Mouse (Mus musculus) C2C12 (cell line): ENCODE results near the gene Spen. TPM values are rescaled to one million over a fixed set of nuclear protein-coding genes. Genes with fewer than 3 reads are reported as not detected.
"Not testable (repeated sequence)": the region's sequence is repeated elsewhere in the genome, so short reads cannot be mapped to it uniquely, and the experiment has no call there.

Source experiments
- H3K27me3 ChIP-seq: one replicate; pipeline ENCODE4 v1.6.1; 2011; ENCODE audit not compliant: control insufficient read depth, insufficient read depth, insufficient read length
- H3K36me3 ChIP-seq: one replicate; pipeline ENCODE4 v1.6.1; 2011; ENCODE audit not compliant: control insufficient read depth, insufficient read depth
- H3K4me3 ChIP-seq: one replicate; pipeline ENCODE4 v1.5.1; 2011; ENCODE audit warnings: mild to moderate bottlenecking, control low read depth; ENCODE audit not compliant: poor library complexity, insufficient read depth, severe bottlenecking
- H3K79me2 ChIP-seq: one replicate; pipeline ENCODE4 v1.6.1; 2011; ENCODE audit not compliant: control insufficient read depth, insufficient read depth
- H3K79me3 ChIP-seq: one replicate; pipeline ENCODE4 v1.6.1; 2011; ENCODE audit warnings: low read depth, control low read depth
- H3ac ChIP-seq: one replicate; pipeline ENCODE3; 2011; ENCODE audit warnings: low read depth; ENCODE audit not compliant: control insufficient read depth, insufficient read length
- CEBPB ChIP-seq: IDR thresholded peaks from one replicate; pipeline ENCODE4 v1.6.1; 2011; ENCODE audit warnings: low read depth, mild to moderate bottlenecking, control low read depth, moderate library complexity
- CTCF ChIP-seq: IDR thresholded peaks from one replicate; pipeline ENCODE4 v1.5.1; 2011; ENCODE audit not compliant: control insufficient read depth, insufficient read depth, insufficient read length
- FOSL1 ChIP-seq: IDR thresholded peaks from one replicate; pipeline ENCODE4 v1.8.0; 2011; ENCODE audit warnings: mild to moderate bottlenecking, low read length; ENCODE audit not compliant: poor library complexity, insufficient read depth, severe bottlenecking
- MAX ChIP-seq: IDR thresholded peaks from one replicate; pipeline ENCODE4 v1.6.1; 2011; ENCODE audit warnings: mild to moderate bottlenecking, control low read depth
- MYOD1 ChIP-seq: IDR thresholded peaks from one replicate; pipeline ENCODE4 v1.6.1; 2011; ENCODE audit warnings: low read depth; ENCODE audit not compliant: control insufficient read depth, insufficient read length
- MYOG ChIP-seq: IDR thresholded peaks from one replicate; pipeline ENCODE4 v1.6.1; 2011; ENCODE audit not compliant: control insufficient read depth, insufficient read length; ENCODE audit errors: extremely low read depth
- USF1 ChIP-seq: IDR thresholded peaks from one replicate; pipeline ENCODE4 v1.6.1; 2011; ENCODE audit warnings: low read depth, mild to moderate bottlenecking, control low read depth, moderate library complexity
- polyA plus RNA-seq: library from polyadenylated mRNA; unstranded; fragments of >200 nt; fragmentation: generic; extraction: Trizol; gene quantifications from one replicate; pipeline ENCODE4 v1.2.1, GENCODE M21; 2012; ENCODE audit warnings: missing spikeins

The Spen gene
- polyA plus RNA-seq, 1 experiment = 12.1 TPM

DNA sequence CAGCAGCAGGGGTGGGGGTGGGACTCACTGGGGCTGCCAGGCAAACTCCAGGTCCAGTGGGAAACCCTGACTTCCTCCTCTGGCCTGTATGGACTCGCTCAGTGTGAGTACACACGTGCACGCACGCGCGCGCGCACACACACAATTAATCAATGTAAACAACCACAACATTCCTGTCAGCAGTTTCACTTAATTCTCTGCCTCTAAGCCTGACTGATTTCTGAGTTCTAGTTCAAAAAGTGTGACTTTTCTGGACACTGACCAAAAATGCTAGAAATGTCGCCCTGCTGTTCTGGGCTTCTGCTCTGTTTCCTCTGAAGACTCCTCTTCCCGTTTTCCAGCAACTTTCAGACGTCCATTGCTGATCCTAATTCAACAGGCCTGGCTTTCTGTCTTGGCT, 23.9 kb upstream of the Spen start:
- H3ac ChIP-seq = no peak overlapping the region
- no peak overlapping the region for H3K4me3 ChIP-seq
- H3K36me3 ChIP-seq = no peaks in the 10 kb centered on the region
- no peaks in the 10 kb centered on the region for H3K79me2 ChIP-seq
- no peaks in the 10 kb centered on the region for H3K79me3 ChIP-seq
- TF ChIP-seq CTCF (no peak), CEBPB (no peak), MYOD1 (no peak), MYOG (no peak), MAX (no peak), FOSL1 (no peak), USF1 (no peak)
- H3K27me3 ChIP-seq = no peaks in the 10 kb centered on the region

DNA sequence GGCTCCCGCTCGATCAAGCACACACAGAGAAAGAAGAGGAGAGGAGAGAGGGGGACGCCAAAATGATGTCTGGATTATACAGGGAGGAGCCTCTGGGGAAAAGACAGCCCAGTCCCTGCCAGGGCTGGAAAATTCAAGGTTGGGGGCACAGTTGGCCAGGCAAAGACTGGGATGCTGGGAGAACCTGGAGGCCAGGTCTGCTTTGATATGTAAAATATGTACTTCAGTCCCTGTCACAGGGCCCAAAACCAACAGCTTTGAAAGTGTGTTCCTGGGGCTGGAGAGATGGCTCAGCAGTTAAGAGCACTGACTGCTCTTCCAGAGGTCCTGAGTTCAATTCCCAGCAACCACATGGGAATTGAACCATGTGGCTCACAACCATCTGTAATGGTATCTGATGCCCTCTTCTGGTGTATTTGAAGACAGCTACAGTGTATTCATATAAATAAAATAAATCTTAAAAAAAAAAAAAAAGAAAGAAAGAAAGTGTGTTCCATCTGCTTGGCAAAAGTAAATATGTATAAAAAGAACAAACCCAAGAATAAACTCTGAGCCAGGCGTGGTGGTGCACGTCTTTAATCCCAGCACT, 23.0 kb upstream of the Spen start:
- H3K27me3 ChIP-seq, H3ac ChIP-seq, H3K79me2 ChIP-seq, H3K79me3 ChIP-seq, H3K4me3 ChIP-seq, H3K36me3 ChIP-seq: not testable (repeated sequence)

DNA sequence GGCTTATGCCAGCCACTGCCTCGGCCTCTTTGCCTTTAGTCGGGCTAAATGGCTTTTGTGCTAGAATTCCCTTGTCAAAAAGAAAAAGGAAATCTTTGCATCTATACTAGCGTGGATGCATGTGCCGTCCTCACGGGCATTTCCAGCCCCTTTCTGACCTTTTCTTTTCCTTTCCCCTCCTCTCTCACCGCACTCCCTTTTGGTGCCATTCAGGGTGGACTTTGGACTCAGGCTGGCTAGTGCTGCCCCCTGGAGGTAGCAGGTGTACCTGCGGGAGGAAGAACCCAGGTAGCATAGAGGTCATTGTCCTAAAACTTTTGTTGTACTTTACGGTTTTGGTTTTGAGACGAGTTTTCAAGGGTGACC, 21.5 kb upstream of the Spen start:
- Histone ChIP-seq H3ac (peak overlapping the region; percentile 64), H3K4me3 (peak overlapping the region; percentile 25), H3K36me3 (no peaks in the 10 kb centered on the region), H3K79me3 (no peaks in the 10 kb centered on the region), H3K27me3 (no peaks in the 10 kb centered on the region), H3K79me2 (no peaks in the 10 kb centered on the region)
- TF ChIP-seq CTCF (no peak), MAX (no peak), CEBPB (no peak), USF1 (no peak), MYOG (no peak), FOSL1 (no peak), MYOD1 (no peak)

DNA sequence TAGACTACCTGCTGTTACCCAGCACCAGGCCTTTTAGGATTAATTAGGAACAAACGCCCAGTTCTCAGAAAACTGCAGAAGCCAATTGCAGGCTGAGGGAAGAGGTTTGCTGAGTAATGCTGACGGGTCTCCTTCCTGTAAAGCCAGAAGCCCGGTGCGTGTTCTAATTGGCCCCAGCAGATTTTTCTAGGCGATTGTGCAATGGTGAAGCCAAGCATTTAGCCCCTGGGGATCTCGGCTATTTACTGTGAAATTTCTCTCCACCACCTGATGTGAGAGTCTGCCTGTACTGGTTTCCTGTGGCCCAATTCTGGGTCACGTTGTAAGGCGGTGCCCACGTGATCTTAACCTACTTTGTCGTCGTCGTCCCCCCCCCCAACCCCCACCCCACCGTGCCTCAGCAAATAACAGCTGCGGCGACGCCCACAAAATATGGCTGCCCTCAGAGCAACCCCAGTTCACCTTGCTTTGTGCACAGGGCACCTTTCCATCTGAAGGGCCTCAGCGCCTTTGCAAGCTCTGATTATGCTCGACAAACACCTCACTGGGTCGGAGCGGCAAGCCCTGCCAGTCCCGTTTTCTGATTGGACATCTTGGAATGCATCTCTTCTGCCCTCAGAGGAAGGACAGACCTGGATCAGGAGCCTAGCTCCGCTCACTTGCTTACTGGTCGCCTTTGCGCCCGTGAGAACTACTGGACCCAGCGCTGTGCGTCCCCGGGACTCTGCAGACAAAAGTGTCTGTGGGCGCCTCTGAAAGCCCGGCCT, 20.9 kb upstream of the Spen start:
- peak; percentile 37 for TF ChIP-seq MYOD1
- TF ChIP-seq CEBPB = peak; percentile 100
- TF ChIP-seq USF1 = peak; percentile 90
- TF ChIP-seq MAX = no peak
- Histone ChIP-seq H3K79me2 (no peaks in the 10 kb centered on the region), H3K36me3 (no peaks in the 10 kb centered on the region), H3ac (peak overlapping the region; percentile 64), H3K27me3 (no peaks in the 10 kb centered on the region), H3K4me3 (peak overlapping the region; percentile 25), H3K79me3 (no peaks in the 10 kb centered on the region)

DNA sequence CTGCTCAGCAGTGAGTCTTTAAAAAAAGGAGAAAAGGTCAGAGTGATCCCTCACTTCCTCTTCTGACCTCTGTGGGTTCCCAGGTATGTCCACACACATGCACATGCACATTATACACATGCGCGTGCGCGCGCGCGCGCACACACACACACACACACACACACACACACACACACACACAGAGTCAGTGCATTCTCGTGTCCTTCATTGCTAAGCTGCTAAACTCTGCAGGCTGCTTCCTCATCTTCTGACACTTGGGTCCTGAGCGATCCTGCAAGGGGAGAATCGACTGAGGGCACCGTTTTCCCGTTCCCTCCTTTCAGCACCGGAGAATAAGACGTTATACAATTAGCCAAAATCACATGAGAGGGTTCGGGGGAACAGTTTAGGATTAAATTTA, 20.3 kb upstream of the Spen start:
- Histone ChIP-seq H3K27me3 (no peaks in the 10 kb centered on the region), H3K36me3 (no peaks in the 10 kb centered on the region), H3K79me3 (no peaks in the 10 kb centered on the region), H3K79me2 (no peaks in the 10 kb centered on the region), H3ac (peak overlapping the region; percentile 56), H3K4me3 (no peak overlapping the region)
- TF ChIP-seq CEBPB (no peak), FOSL1 (no peak), MYOG (no peak)

DNA sequence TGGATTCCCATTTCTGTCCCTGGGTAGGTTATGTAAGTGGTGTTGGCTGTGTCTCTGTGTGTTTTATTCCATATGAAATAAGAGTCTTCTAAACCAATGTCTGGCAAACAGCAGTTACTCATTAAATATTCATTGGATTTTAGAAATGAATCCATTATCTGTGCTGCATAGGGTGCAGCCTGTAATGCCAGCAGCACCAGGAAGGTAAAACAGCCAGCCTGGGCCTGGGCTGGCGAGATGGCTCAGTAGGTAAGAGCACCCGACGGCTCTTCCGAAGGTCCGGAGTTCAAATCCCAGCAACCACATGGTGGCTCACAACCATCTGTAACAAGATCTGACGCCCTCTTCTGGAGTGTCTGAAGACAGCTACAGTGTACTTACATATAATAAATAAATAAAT, 17.8 kb upstream of the Spen start:
- not testable (repeated sequence) for H3K4me3 ChIP-seq

DNA sequence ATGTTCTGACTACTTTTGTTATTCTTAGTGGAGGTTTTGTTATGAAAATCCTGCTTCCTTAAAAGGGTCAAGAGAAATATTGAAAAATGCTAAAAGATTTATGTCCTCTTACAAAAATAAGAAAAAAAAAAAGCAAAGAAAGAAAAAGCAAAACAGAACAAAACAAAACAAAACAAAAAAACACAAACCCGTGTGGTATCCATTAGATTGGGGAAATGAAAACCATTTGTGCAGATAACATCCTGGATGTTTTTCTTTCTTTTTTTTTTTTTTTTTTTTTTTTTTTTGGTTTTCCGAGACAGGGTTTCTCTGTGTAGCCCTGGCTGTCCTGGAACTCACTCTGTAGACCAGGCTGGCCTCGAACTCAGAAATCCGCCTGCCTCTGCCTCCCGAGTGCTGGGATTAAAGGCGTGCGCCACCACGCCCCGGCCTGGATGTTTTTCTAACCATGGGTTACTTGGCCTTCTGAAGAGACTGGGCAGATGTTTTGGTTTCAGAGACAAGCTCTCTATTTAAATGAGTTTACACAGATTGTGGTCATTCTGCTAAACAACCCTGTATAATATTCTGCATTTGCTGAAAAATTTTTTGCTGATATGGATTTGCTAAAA, 16.0 kb upstream of the Spen start:
- not testable (repeated sequence) for H3K27me3 ChIP-seq, H3K79me3 ChIP-seq, H3K79me2 ChIP-seq, H3K4me3 ChIP-seq, H3K36me3 ChIP-seq, H3ac ChIP-seq

More for the DNA sequence above, 17.8 kb upstream of the Spen start:
- H3K27me3 ChIP-seq, H3K79me2 ChIP-seq, H3ac ChIP-seq, H3K36me3 ChIP-seq, H3K79me3 ChIP-seq: not testable (repeated sequence)
